Mouse (Mus musculus) olfactory bulb, adult 2 months (tissue): Measurements from ENCODE around the gene Tbx6. TPM values are rescaled to one million over a fixed set of nuclear protein-coding genes. Genes with fewer than 3 reads are reported as not detected.

Source experiments
- H3K27ac ChIP-seq: fragments of 200-500 bp; 2 replicates; pipeline ENCODE4 v1.5.1; 2012; ENCODE audit warnings: low read depth, low read length; ENCODE audit not compliant: insufficient read depth
- H3K4me1 ChIP-seq: fragments of 200-500 bp; 2 replicates; pipeline ENCODE4 v1.6.1; 2012; ENCODE audit warnings: low read length; ENCODE audit not compliant: control insufficient read depth, insufficient read depth
- H3K4me3 ChIP-seq: fragments of 200-500 bp; 2 replicates; pipeline ENCODE4 v1.5.1; 2012; ENCODE audit warnings: mild to moderate bottlenecking, low read depth, low read length, moderate library complexity; ENCODE audit not compliant: insufficient read depth
- CTCF ChIP-seq: fragments of 200-500 bp; IDR thresholded peaks from 2 replicates; pipeline ENCODE4 v1.5.1; 2012; ENCODE audit warnings: low read depth, mild to moderate bottlenecking, low read length, moderate library complexity; ENCODE audit not compliant: insufficient read depth
- POLR2A ChIP-seq: fragments of 200-500 bp; IDR thresholded peaks from 2 replicates; pipeline ENCODE4 v1.6.1; 2012; ENCODE audit warnings: mild to moderate bottlenecking, low read depth, low read length, moderate library complexity; ENCODE audit not compliant: insufficient read depth
- WGBS: fragments of 180-500 bp; shearing (Covaris S2); methylation state at CpG from one replicate; pipeline ENCODE4 v1.1.7; 2018; 5-methylcytosine and 5-hydroxymethylcytosine counted together
- polyA plus RNA-seq: library from polyadenylated mRNA; stranded (reverse); fragments of >200 nt; gene quantifications from 2 replicates; pipeline ENCODE4 v1.2.4, GENCODE M21; 2012; ENCODE audit warnings: low replicate concordance; ENCODE audit not compliant: missing spikeins, insufficient read depth, insufficient read length

Tbx6 gene
- not detected in 2 replicates for polyA plus RNA-seq

GRCm38 (mm10) chr7:126780971-126781635, at the start of gene Tbx6:
Tbx6 (plus strand) TSS chr7:126781483.
- Histone ChIP-seq H3K4me3 (peak within 1 kb of the TSS; percentile 35), H3K27ac (peak within 1 kb of the TSS; percentile 55; the same call in 1 of the 2 replicates), H3K4me1 (peaks cover 21% of the 10 kb centered on the region)
- TF ChIP-seq CTCF (no peak), POLR2A (no peak)
- WGBS: 12% methylated on average over 22 of the region's 22 CpGs

- Histone ChIP-seq H3K27ac (no peak overlapping the region), H3K4me3 (no peak overlapping the region), H3K4me1 (peaks cover 3% of the 10 kb centered on the region; the same call in 1 of the 2 replicates)
- WGBS: 81% methylated on average over 8 of the region's 8 CpGs
- no peak for TF ChIP-seq CTCF
- no peak for TF ChIP-seq POLR2A
These were observed 45.2 kb upstream of the Tbx6 start for GRCm38 (mm10) chr7:126736122-126736521.

- Histone ChIP-seq H3K4me3 (no peak overlapping the region), H3K4me1 (peaks cover 3% of the 10 kb centered on the region; the same call in 1 of the 2 replicates), H3K27ac (no peak overlapping the region)
- 82% methylated on average over 17 of the region's 17 CpGs for WGBS
- TF ChIP-seq POLR2A (no peak), CTCF (no peak)
These were observed 41.7 kb upstream of the Tbx6 start for GRCm38 (mm10) chr7:126739551-126739950.

- no peak overlapping the region for H3K27ac ChIP-seq
- TF ChIP-seq CTCF (no peak), POLR2A (no peak)
- 59% methylated on average over 13 of the region's 13 CpGs for WGBS
- H3K4me1 ChIP-seq: peaks cover 3% of the 10 kb centered on the region; the same call in 1 of the 2 replicates
- H3K4me3 ChIP-seq: no peak overlapping the region
These were observed 41.0 kb upstream of the Tbx6 start for GRCm38 (mm10) chr7:126740132-126740735.

GRCm38 (mm10) chr7:126740977-126741376, 40.3 kb upstream of the Tbx6 start:
- WGBS: 68% methylated on average over 5 of the region's 5 CpGs
- Histone ChIP-seq H3K27ac (no peak overlapping the region), H3K4me3 (no peak overlapping the region), H3K4me1 (peaks cover 4% of the 10 kb centered on the region; the same call in 1 of the 2 replicates)
- TF ChIP-seq CTCF (no peak), POLR2A (no peak)

GRCm38 (mm10) chr7:126741452-126741851, 39.8 kb upstream of the Tbx6 start:
- no peak overlapping the region for H3K27ac ChIP-seq

GRCm38 (mm10) chr7:126741964-126742482, 39.3 kb upstream of the Tbx6 start:
- TF ChIP-seq CTCF (no peak), POLR2A (no peak)
- H3K4me1 ChIP-seq: peaks cover 5% of the 10 kb centered on the region; the same call in 1 of the 2 replicates
- no peak overlapping the region for H3K4me3 ChIP-seq
- H3K27ac ChIP-seq: no peak overlapping the region
- WGBS: 94% methylated on average over 13 of the region's 13 CpGs

More at GRCm38 (mm10) chr7:126741452-126741851, 39.8 kb upstream of the Tbx6 start:
- peaks cover 5% of the 10 kb centered on the region; the same call in 1 of the 2 replicates for H3K4me1 ChIP-seq
- WGBS: 88% methylated on average over 5 of the region's 5 CpGs
- no peak for TF ChIP-seq CTCF
- no peak for TF ChIP-seq POLR2A
- no peak overlapping the region for H3K4me3 ChIP-seq

GRCm38 (mm10) chr7:126746066-126746465, 35.2 kb upstream of the Tbx6 start:
- WGBS: 83% methylated on average over 12 of the region's 12 CpGs

GRCm38 (mm10) chr7:126746798-126747197, 34.5 kb upstream of the Tbx6 start:
- Histone ChIP-seq H3K27ac (no peak overlapping the region), H3K4me1 (0 out of 2 replicates have a peak, but pooled peaks cover 2% of the 10 kb centered on the region), H3K4me3 (no peak overlapping the region)
- TF ChIP-seq POLR2A (no peak), CTCF (no peak)
- WGBS: 50% methylated on average over 6 of the region's 6 CpGs

More at GRCm38 (mm10) chr7:126746066-126746465, 35.2 kb upstream of the Tbx6 start:
- H3K27ac ChIP-seq: no peak overlapping the region
- no peak overlapping the region for H3K4me3 ChIP-seq
- H3K4me1 ChIP-seq: 0 out of 2 replicates have a peak, but pooled peaks cover 2% of the 10 kb centered on the region
- TF ChIP-seq POLR2A (no peak), CTCF (no peak)
